Mouse (Mus musculus): ENCODE data around the gene F830045P16Rik.

- TF ChIP-seq KAT2A (IDR thresholded peaks at IDR 0.05; ENCODE audit: insufficient replicate concordance, low read length) (no peak), POLR2A (IDR thresholded peaks at IDR 0.05; ENCODE audit: low read depth, low read length) (no peak), ZC3H11A (IDR thresholded peaks at IDR 0.05; ENCODE audit: low read depth, low read length) (no peak), JUND (conservative IDR thresholded peaks at IDR 0.05; ENCODE audit: low read depth, low read length) (no peak), ZNF384 (IDR thresholded peaks at IDR 0.05; ENCODE audit: low read depth, low read length) (no peak; the same call in 1 of the 2 replicates), TCF12 (IDR thresholded peaks at IDR 0.05; ENCODE audit: low read depth, low read length) (no peak), MAX (IDR thresholded peaks at IDR 0.05; ENCODE audit: low read length) (peak; percentile 14; the same call in 1 of the 2 replicates), ZKSCAN1 (IDR thresholded peaks at IDR 0.05; ENCODE audit: borderline replicate concordance, low read depth, low read length) (no peak), CTCF (conservative IDR thresholded peaks at IDR 0.05 in 1 of 2, IDR thresholded peaks at IDR 0.05 in 1 of 2; ENCODE audit: low read depth in 2 of 2, low read length in 2 of 2) (peak; percentile 16 to 81; a peak in 2 of 4 replicates), USF1 (IDR thresholded peaks at IDR 0.05; ENCODE audit: low read depth, low read length) (no peak), MYC (IDR thresholded peaks at IDR 0.05; ENCODE audit: low read depth, low read length) (peak; percentile 38; the same call in 1 of the 2 replicates), POLR2AphosphoS2 (IDR thresholded peaks at IDR 0.05; ENCODE audit: low read depth, low read length) (no peak), EP300 (IDR thresholded peaks at IDR 0.05; ENCODE audit: low read length) (no peak)
Observed at GRCm38 (mm10) chr2:129471905-129472304, 64.5 kb downstream of the F830045P16Rik start.
